Mouse (Mus musculus) lung, postnatal 0 days (tissue): ENCODE data around the gene Olfr1106. TPM values are rescaled to one million over a fixed set of nuclear protein-coding genes. Genes with fewer than 3 reads are reported as not detected.

Experiments
- ATAC-seq: fragments of 200-750 bp; cut with Nextera tagmentation; 2 replicates; pipeline ENCODE4 v1.8.0; 2017; ENCODE audit warnings: moderate library complexity
- DNase-seq: peaks from one replicate; pipeline ENCODE4 v3.0.0-alpha.2; 2016; ENCODE audit warnings: low spot score
- H3K27ac ChIP-seq: fragments of 300-500 bp; sonication (generic); 2 replicates; pipeline ENCODE4 v1.5.1; 2014; ENCODE audit warnings: antibody characterized with exemption, mild to moderate bottlenecking, low read length, mixed read lengths
- H3K27me3 ChIP-seq: fragments of 300-500 bp; sonication (generic); replicated peaks from 2 replicates; pipeline ENCODE4 v1.6.1; 2014; ENCODE audit warnings: low read length, mixed read lengths; ENCODE audit not compliant: insufficient read depth
- H3K36me3 ChIP-seq: fragments of 300-500 bp; sonication (generic); 2 replicates; pipeline ENCODE4 v1.6.1; 2014; ENCODE audit warnings: low read length, mixed read lengths; ENCODE audit not compliant: insufficient read depth
- H3K4me1 ChIP-seq: fragments of 300-500 bp; sonication (generic); 2 replicates; pipeline ENCODE4 v1.6.1; 2014; ENCODE audit warnings: antibody characterized with exemption, low read depth, low read length, mixed read lengths; ENCODE audit not compliant: insufficient read depth
- H3K4me2 ChIP-seq: fragments of 300-500 bp; sonication (generic); replicated peaks from 2 replicates; pipeline ENCODE4 v1.6.1; 2014; ENCODE audit warnings: low read depth, mild to moderate bottlenecking, low read length, moderate library complexity, mixed read lengths
- H3K4me3 ChIP-seq: fragments of 300-500 bp; sonication (generic); 2 replicates; pipeline ENCODE4 v1.5.1; 2014; ENCODE audit warnings: low read depth, low read length
- H3K9ac ChIP-seq: fragments of 300-500 bp; sonication (generic); replicated peaks from 2 replicates; pipeline ENCODE4 v1.6.1; 2014; ENCODE audit warnings: low read depth, mild to moderate bottlenecking
- H3K9me3 ChIP-seq: fragments of 300-500 bp; sonication (generic); 2 replicates; pipeline ENCODE4 v1.6.1; 2016; ENCODE audit warnings: low read length, mixed read lengths
- CTCF ChIP-seq: IDR thresholded peaks from 2 replicates; pipeline ENCODE4 v1.5.1; 2016; ENCODE audit warnings: antibody characterized with exemption, mild to moderate bottlenecking
- EP300 ChIP-seq: IDR thresholded peaks from 2 replicates; pipeline ENCODE4 v1.6.1; 2016; ENCODE audit warnings: antibody characterized with exemption, mild to moderate bottlenecking, control low read depth
- WGBS: fragments of 180-500 bp; shearing (Covaris S2); extraction: QIAGEN DNeasy Blood & Tissue Kit; methylation state at CpG from one replicate; pipeline ENCODE4 v1.1.7; 2014; 5-methylcytosine and 5-hydroxymethylcytosine counted together
- polyA plus RNA-seq: library from polyadenylated mRNA; unstranded; fragments of >200 nt; fragmentation: Nextera tagmentation; extraction: Ambion mirVana; gene quantifications from 2 replicates; pipeline ENCODE4 v1.2.1, GENCODE M21; 2015

The Olfr1106 gene
- polyA plus RNA-seq, result not detected in 2 replicates

GRCm38 (mm10) chr2:87052173-87052572 lies at the start of gene Olfr1106:
TSS of gene Olfr1106 (minus strand) at chr2:87052273.
- no peak for TF ChIP-seq CTCF
- no peak for TF ChIP-seq EP300

GRCm38 (mm10) chr2:87095908-87096307 lies 43.8 kb upstream of the Olfr1106 start, which contains the start of gene Olfr1109:
TSS of gene Olfr1109 (minus strand) at chr2:87096008.
- Histone ChIP-seq H3K4me3 (no peak within 1 kb of the TSS), H3K27me3 (no peaks in the 10 kb centered on the region), H3K4me2 (no peak within 1 kb of the TSS), H3K36me3 (no peaks in the 10 kb centered on the region), H3K9me3 (no peaks in the 10 kb centered on the region), H3K9ac (no peak within 1 kb of the TSS), H3K27ac (no peak within 1 kb of the TSS), H3K4me1 (no peaks in the 10 kb centered on the region)
- TF ChIP-seq EP300 (no peak), CTCF (no peak)
- WGBS, result 67% methylated on average over 1 of the region's 1 CpGs
- ATAC-seq (no peak), DNase-seq (no peak)

More at GRCm38 (mm10) chr2:87052173-87052572, at the start of gene Olfr1106:
- Histone ChIP-seq H3K4me1 (no peaks in the 10 kb centered on the region), H3K9ac (no peak within 1 kb of the TSS), H3K9me3 (no peaks in the 10 kb centered on the region), H3K27me3 (no peaks in the 10 kb centered on the region), H3K27ac (no peak within 1 kb of the TSS), H3K36me3 (no peaks in the 10 kb centered on the region), H3K4me2 (no peak within 1 kb of the TSS), H3K4me3 (no peak within 1 kb of the TSS)
- DNase-seq (no peak), ATAC-seq (no peak)
- 70% methylated on average over 1 of the region's 1 CpGs for WGBS

DNA sequence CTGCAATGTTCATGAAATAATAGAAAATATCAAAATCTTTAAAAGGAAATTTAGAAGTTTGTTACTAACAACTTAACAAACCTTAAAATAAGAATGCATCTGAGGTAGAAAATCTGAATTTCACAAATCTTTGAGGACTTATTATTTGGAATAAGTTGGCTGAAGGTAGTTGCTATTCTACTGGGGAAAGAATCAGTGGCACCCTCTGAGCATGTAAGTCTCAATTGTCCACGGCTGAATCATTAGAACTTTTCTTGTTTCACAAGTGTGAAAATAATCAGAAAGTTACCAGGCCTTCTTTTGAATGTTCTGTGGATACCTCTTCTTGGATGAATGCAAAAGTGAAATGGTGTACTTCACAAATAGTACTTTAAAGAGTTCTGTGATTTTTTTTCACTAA lies 23.6 kb upstream of the Olfr1106 start, which contains the start of gene Olfr1107:
TSS of gene Olfr1107 (minus strand) at position 101 of the 400 bp plus-strand sequence.
- no peak within 1 kb of the TSS for H3K4me3 ChIP-seq
- WGBS, result 69% methylated on average over 1 of the region's 1 CpGs
- no peaks in the 10 kb centered on the region for H3K36me3 ChIP-seq
- H3K4me2 ChIP-seq, result no peak within 1 kb of the TSS
- DNase-seq, result no peak
- H3K9me3 ChIP-seq, result no peaks in the 10 kb centered on the region
- no peak within 1 kb of the TSS for H3K27ac ChIP-seq
- TF ChIP-seq CTCF, result no peak
- TF ChIP-seq EP300, result no peak
- ATAC-seq, result no peak
- H3K9ac ChIP-seq, result no peak within 1 kb of the TSS
- no peaks in the 10 kb centered on the region for H3K27me3 ChIP-seq
- H3K4me1 ChIP-seq, result no peaks in the 10 kb centered on the region

DNA sequence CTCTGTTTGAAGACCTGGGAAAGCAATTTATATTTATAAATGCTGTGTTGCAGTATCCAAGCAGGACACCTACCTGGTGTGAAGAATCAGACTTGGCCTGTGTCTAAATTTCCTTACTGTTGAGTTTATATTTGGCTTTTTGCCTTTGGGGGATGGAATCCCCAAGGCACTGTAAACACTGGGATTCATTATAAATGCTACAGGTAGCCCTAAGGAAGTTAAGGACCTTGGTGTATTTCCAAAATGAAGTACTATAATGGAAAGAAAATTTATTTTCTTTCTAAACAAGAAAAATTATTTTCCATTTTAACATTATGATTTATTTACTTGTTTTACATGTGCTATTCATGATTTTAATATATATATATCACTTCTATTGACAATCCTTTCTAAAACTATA lies 15.6 kb downstream of the Olfr1106 start, which contains the start of gene Olfr1105:
TSS of gene Olfr1105 (minus strand) at position 101 of the 400 bp plus-strand sequence.
- no peak within 1 kb of the TSS for H3K9ac ChIP-seq
- H3K9me3 ChIP-seq, result no peaks in the 10 kb centered on the region
- no peaks in the 10 kb centered on the region for H3K27me3 ChIP-seq
- H3K27ac ChIP-seq, result no peak within 1 kb of the TSS
- no peak for DNase-seq
- H3K4me3 ChIP-seq, result no peak within 1 kb of the TSS
- ATAC-seq, result no peak
- no peak within 1 kb of the TSS for H3K4me2 ChIP-seq
- H3K4me1 ChIP-seq, result no peaks in the 10 kb centered on the region
- no peaks in the 10 kb centered on the region for H3K36me3 ChIP-seq
- TF ChIP-seq CTCF, result no peak
- no peak for TF ChIP-seq EP300

DNA sequence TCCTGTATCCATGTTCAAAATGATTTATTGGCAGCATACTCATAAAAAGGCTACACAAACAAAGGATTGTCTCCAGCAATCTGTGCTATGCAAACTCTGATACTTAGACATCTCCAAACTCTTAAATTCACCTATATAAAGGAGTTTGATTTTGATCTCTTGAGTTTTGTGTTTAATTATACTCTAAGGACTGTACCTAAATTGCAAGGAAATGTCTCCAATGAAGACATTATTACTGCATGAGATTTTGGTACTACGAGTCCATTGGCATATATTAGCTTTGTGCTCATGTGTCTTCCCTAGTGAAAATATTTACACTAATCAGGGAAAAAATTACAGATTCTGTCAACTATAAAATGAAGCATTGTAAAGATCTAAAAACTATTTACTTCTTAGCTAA lies 25.1 kb downstream of the Olfr1106 start, which contains the start of gene Olfr1104:
TSS of gene Olfr1104 (minus strand) at position 101 of the 400 bp plus-strand sequence.
- 75% methylated on average over 1 of the region's 1 CpGs for WGBS
- H3K4me3 ChIP-seq, result no peak within 1 kb of the TSS

DNA sequence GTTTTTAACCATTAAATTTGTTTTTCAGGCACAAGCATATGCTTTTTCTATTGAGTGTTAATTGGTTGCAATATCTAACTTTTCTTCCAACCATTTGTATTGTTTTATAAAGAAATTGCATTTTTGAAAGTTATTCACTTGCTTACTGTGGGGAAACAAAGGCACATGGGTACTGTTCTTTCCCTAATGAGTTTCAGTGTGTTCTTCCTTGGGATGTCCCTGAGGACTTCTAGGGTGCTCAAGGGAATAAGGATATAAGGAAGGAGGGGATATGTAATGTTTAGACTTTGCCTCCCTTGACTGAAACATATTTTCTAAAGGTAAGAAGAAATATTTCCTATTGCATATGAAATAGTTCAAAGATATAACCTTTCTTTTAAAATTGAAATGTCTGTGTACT lies 54.0 kb downstream of the Olfr1106 start, which contains the start of gene Olfr1102:
TSS of gene Olfr1102 (plus strand) at position 301 of the 400 bp plus-strand sequence.
- H3K27ac ChIP-seq, result no peak within 1 kb of the TSS
- H3K4me1 ChIP-seq, result no peaks in the 10 kb centered on the region
- no peaks in the 10 kb centered on the region for H3K36me3 ChIP-seq
- H3K9me3 ChIP-seq, result no peaks in the 10 kb centered on the region
- no peak within 1 kb of the TSS for H3K9ac ChIP-seq
- DNase-seq (no peak), ATAC-seq (no peak)
- TF ChIP-seq CTCF, result no peak
- TF ChIP-seq EP300, result no peak
- H3K27me3 ChIP-seq, result no peaks in the 10 kb centered on the region
- no peak within 1 kb of the TSS for H3K4me2 ChIP-seq
- no peak within 1 kb of the TSS for H3K4me3 ChIP-seq

More for the DNA sequence above, 25.1 kb downstream of the Olfr1106 start, which contains the start of gene Olfr1104:
- H3K27ac ChIP-seq, result no peak within 1 kb of the TSS
- no peak within 1 kb of the TSS for H3K9ac ChIP-seq
- no peak for TF ChIP-seq CTCF
- TF ChIP-seq EP300, result no peak
- no peaks in the 10 kb centered on the region for H3K9me3 ChIP-seq
- H3K4me1 ChIP-seq, result no peaks in the 10 kb centered on the region
- H3K27me3 ChIP-seq, result no peaks in the 10 kb centered on the region
- ATAC-seq (no peak), DNase-seq (no peak)
- H3K4me2 ChIP-seq, result no peak within 1 kb of the TSS
- H3K36me3 ChIP-seq, result no peaks in the 10 kb centered on the region

Other genes starting within 250 kb of the Olfr1106 start
- not detected in 2 replicates for gene Olfr141, start 242.3 kb downstream of the Olfr1106 start, polyA plus RNA-seq
- not detected in 2 replicates for gene Olfr1094, start 227.6 kb downstream of the Olfr1106 start, polyA plus RNA-seq
- not detected in 2 replicates for gene Olfr1095, start 200.6 kb downstream of the Olfr1106 start, polyA plus RNA-seq
- gene Gm13723, start 177.5 kb downstream of the Olfr1106 start, polyA plus RNA-seq, result not detected in 2 replicates
- not detected in 2 replicates for gene Olfr1097, start 160.1 kb downstream of the Olfr1106 start, polyA plus RNA-seq
- gene Olfr1098, start 127.7 kb downstream of the Olfr1106 start, polyA plus RNA-seq, result not detected in 2 replicates
- not detected in 2 replicates for gene Olfr1099, start 91.6 kb downstream of the Olfr1106 start, polyA plus RNA-seq
- gene Olfr1100, start 72.3 kb downstream of the Olfr1106 start, polyA plus RNA-seq, result not detected in 2 replicates
- not detected in 2 replicates for gene Olfr1101, start 61.1 kb downstream of the Olfr1106 start, polyA plus RNA-seq
- not detected in 2 replicates for gene Olfr1102, start 53.9 kb downstream of the Olfr1106 start, polyA plus RNA-seq
- gene Olfr1104, start 25.2 kb downstream of the Olfr1106 start, polyA plus RNA-seq, result not detected in 2 replicates
- gene Olfr1105, start 15.7 kb downstream of the Olfr1106 start, polyA plus RNA-seq, result not detected in 2 replicates
- gene Olfr1107, start 23.5 kb upstream of the Olfr1106 start, polyA plus RNA-seq, result not detected in 2 replicates
- gene Olfr1109, start 43.7 kb upstream of the Olfr1106 start, polyA plus RNA-seq, result not detected in 2 replicates
- not detected in 2 replicates for gene Olfr259, start 62.3 kb upstream of the Olfr1106 start, polyA plus RNA-seq
- gene Olfr1110, start 88.0 kb upstream of the Olfr1106 start, polyA plus RNA-seq, result not detected in 2 replicates
- not detected in 2 replicates for gene Olfr1111, start 100.4 kb upstream of the Olfr1106 start, polyA plus RNA-seq
- gene Olfr1112, start 135.5 kb upstream of the Olfr1106 start, polyA plus RNA-seq, result not detected in 2 replicates
- gene Olfr1113, start 156.7 kb upstream of the Olfr1106 start, polyA plus RNA-seq, result not detected in 2 replicates
- not detected in 2 replicates for gene Olfr1115, start 195.7 kb upstream of the Olfr1106 start, polyA plus RNA-seq
- gene Olfr1116, start 215.3 kb upstream of the Olfr1106 start, polyA plus RNA-seq, result not detected in 2 replicates